21 mouse cellular contexts compared by ENCODE assay signal in genomic region chr15:25826531-25826961, GRCm38 (mm10). TPM values are rescaled to one million over a fixed set of nuclear protein-coding genes. Genes with fewer than 3 reads are reported as not detected.
DNase-seq lines count a peak whose midpoint lies in the region; TF ChIP-seq lines count a peak whose summit lies in the region.
"Had no signal": no experiment of that assay in that cellular context is flagged by ENCODE, and none has a peak within 500 bp of the region (broad histone marks: within the 10 kb centered on the region; RNA-seq: fewer than 3 reads in every experiment).

No protein-coding gene starts in this region.

- intact Hi-C loops in gastrocnemius, postnatal 14 days (cut with DNase I; ENCODE audit: low total_unique reads), result no loop called here

- TF ChIP-seq CTCF in testis, adult 2 months (IDR thresholded peaks at IDR 0.05; ENCODE audit: control insufficient read depth, insufficient read depth, insufficient replicate concordance, low read depth, low read length), result no peak

- H3K4me3 ChIP-seq in testis, adult 2 months (ENCODE audit: control insufficient read depth, low read depth, low read length), result peak overlapping the region; percentile 47; the same call in 1 of the 2 replicates
- H3K4me3 ChIP-seq: embryonic facial prominence, embryonic 10.5 days; gastrocnemius, adult 2 months; heart, adult 2 months; heart, embryonic 15.5 days; layer of hippocampus, adult 2 months; neural tube, embryonic 13.5 days had no signal

- no peak for DNase-seq in testis, postnatal 14 days (ENCODE audit: low spot score)
- DNase-seq in kidney, adult 9 months, result peak; percentile 91
- peak; percentile 72 to 86 for DNase-seq in kidney, postnatal 36 days
- DNase-seq in layer of hippocampus, postnatal 36 days, result no peak
- DNase-seq in cerebellum, postnatal 36 days, result no peak
- no peak for DNase-seq in gastrocnemius, postnatal 14 days
- DNase-seq: adrenal gland, adult 2 months; cerebellum, adult 11-12 months; cerebellum, postnatal 25 days; gastrocnemius, adult 2 months; heart, adult 2 months; left cerebral cortex, postnatal 4 days; lung, postnatal 14 days; thymus, adult 18-20 months had no signal

- H3K4me1 ChIP-seq in testis, adult 2 months (ENCODE audit: control insufficient read depth, insufficient read depth, low read length), result no peaks in the 10 kb centered on the region
- H3K4me1 ChIP-seq: embryonic facial prominence, embryonic 10.5 days; neural tube, embryonic 13.5 days had no signal

- H3K27ac ChIP-seq in testis, adult 2 months (ENCODE audit: control insufficient read depth, insufficient read depth, low read depth, low read length), result no peak overlapping the region
- H3K27ac ChIP-seq: embryonic facial prominence, embryonic 10.5 days; gastrocnemius, adult 2 months; heart, adult 2 months; heart, embryonic 15.5 days; layer of hippocampus, adult 2 months; liver, embryonic 14.5 days; neural tube, embryonic 13.5 days had no signal

- H3K36me3 ChIP-seq in testis, adult 2 months (ENCODE audit: control insufficient read depth, insufficient read depth, low read length), result no peaks in the 10 kb centered on the region
- H3K36me3 ChIP-seq: embryonic facial prominence, embryonic 10.5 days; G1E; heart, embryonic 15.5 days; neural tube, embryonic 13.5 days had no signal

- no peaks in the 10 kb centered on the region for H3K27me3 ChIP-seq in testis, adult 2 months (ENCODE audit: control insufficient read depth, insufficient read depth, low read length)
- H3K27me3 ChIP-seq: heart, embryonic 15.5 days; neural tube, embryonic 13.5 days had no signal

- no peak for TF ChIP-seq POLR2A in testis, adult 2 months (IDR thresholded peaks at IDR 0.05; ENCODE audit: control insufficient read depth, low read depth, low read length)

RNA-seq across cellular contexts. Expression of gene Retreg1, which starts 16.4 kb away (rescaled TPM):
- polyA plus RNA-seq in testis, adult 2 months (2012; rRNA removed), result 42.7 and 46.1 TPM in 2 replicates
- total RNA-seq in layer of hippocampus, postnatal 36 days (2021), result 10 to 100 TPM; 29.0 to 30.5 TPM
- total RNA-seq in gastrocnemius, postnatal 14 days (2021), result 100 to 1,000 TPM in 1 of 2 experiments, 10 to 100 TPM in 1; 90.8 to 157 TPM
- polyA plus RNA-seq: G1E had no signal

Comparison
In these comparisons a context has a peak if more than half of its experiments do, and no peak if none do; other contexts are left out.
1. DNase-seq: peak in kidney, adult 9 months (single experiment) and kidney, postnatal 36 days (2 of 2); none in testis, postnatal 14 days (single experiment), layer of hippocampus, postnatal 36 days (0 of 2), cerebellum, postnatal 36 days (0 of 2) and gastrocnemius, postnatal 14 days (single experiment).